Mouse (Mus musculus): ENCODE results near the gene Fam98c. TPM values are rescaled to one million over a fixed set of nuclear protein-coding genes. Genes with fewer than 3 reads are reported as not detected.

Fam98c gene
- polyA plus RNA-seq, 1 experiment from 2014 or later = 16.5 TPM

GRCm38 (mm10) chr7:29126173-29126915 is 29.7 kb downstream of the Fam98c start:
- H3K36me3 ChIP-seq (ENCODE audit: control insufficient read depth, insufficient read depth, low read length) = no peaks in the 10 kb centered on the region
- H3K9me3 ChIP-seq (ENCODE audit: control insufficient read depth, low read length) = no peaks in the 10 kb centered on the region
- DNase-seq (ENCODE audit: low spot score) (peak; percentile 29), ATAC-seq (ENCODE audit: low read depth) (no peak)
- no peak overlapping the region for H3K4me2 ChIP-seq (ENCODE audit: low read depth, low read length)
- H3K4me3 ChIP-seq (ENCODE audit: low read depth, low read length) = no peak overlapping the region
- H3K27me3 ChIP-seq (replicated peaks; ENCODE audit: control insufficient read depth, insufficient read depth, low read length) = no peaks in the 10 kb centered on the region
- H3K27ac ChIP-seq (replicated peaks; ENCODE audit: low read depth, low read length) = no peak overlapping the region
- H3K9ac ChIP-seq (ENCODE audit: low read depth, low read length) = no peak overlapping the region
- WGBS = 21% methylated on average over 7 of the region's 7 CpGs
- 0 out of 2 replicates have a peak, but pooled peaks cover 12% of the 10 kb centered on the region for H3K4me1 ChIP-seq (ENCODE audit: control insufficient read depth, insufficient read depth, low read length)

DNA sequence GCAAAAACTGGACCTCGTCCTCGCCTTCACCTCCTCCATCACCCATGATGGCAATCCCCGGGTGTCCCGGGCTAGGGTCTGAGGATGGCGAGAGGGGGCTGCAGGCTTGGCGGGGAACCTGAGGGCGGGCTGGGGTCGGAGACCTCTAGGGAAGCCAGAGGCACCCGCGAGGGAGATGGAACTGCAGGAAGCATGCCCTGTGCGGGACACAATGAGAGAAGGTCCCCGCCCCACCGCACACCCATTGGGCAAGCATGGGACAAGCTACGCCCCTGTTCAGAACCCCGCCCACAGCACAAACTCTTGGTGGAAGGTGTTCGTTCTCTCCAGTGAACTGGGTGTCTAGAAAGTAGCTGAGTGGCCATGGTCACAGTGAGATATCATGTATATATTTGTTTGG is 31.1 kb downstream of the Fam98c start, which contains the start of gene Ryr1:
Ryr1 (minus strand) TSS at position 210 of the 400 bp plus-strand sequence.
- ATAC-seq (ENCODE audit: low read depth) (peak; percentile 85), DNase-seq (ENCODE audit: low spot score) (peak; percentile 91)
- 0 out of 2 replicates have a peak, but pooled peaks cover 12% of the 10 kb centered on the region for H3K4me1 ChIP-seq (ENCODE audit: control insufficient read depth, insufficient read depth, low read length)
- H3K4me2 ChIP-seq (ENCODE audit: low read depth, low read length) = peak within 1 kb of the TSS; percentile 90
- peak within 1 kb of the TSS; percentile 47 for H3K4me3 ChIP-seq (ENCODE audit: low read depth, low read length)
- H3K9me3 ChIP-seq (ENCODE audit: control insufficient read depth, low read length) = no peaks in the 10 kb centered on the region
- peak within 1 kb of the TSS; percentile 64 for H3K9ac ChIP-seq (ENCODE audit: low read depth, low read length)
- H3K36me3 ChIP-seq (ENCODE audit: control insufficient read depth, insufficient read depth, low read length) = no peaks in the 10 kb centered on the region
- under 1% methylated on average over 16 of the region's 16 CpGs for WGBS
- no peak within 1 kb of the TSS for H3K27ac ChIP-seq (replicated peaks; ENCODE audit: low read depth, low read length)
- no peaks in the 10 kb centered on the region for H3K27me3 ChIP-seq (replicated peaks; ENCODE audit: control insufficient read depth, insufficient read depth, low read length)

DNA sequence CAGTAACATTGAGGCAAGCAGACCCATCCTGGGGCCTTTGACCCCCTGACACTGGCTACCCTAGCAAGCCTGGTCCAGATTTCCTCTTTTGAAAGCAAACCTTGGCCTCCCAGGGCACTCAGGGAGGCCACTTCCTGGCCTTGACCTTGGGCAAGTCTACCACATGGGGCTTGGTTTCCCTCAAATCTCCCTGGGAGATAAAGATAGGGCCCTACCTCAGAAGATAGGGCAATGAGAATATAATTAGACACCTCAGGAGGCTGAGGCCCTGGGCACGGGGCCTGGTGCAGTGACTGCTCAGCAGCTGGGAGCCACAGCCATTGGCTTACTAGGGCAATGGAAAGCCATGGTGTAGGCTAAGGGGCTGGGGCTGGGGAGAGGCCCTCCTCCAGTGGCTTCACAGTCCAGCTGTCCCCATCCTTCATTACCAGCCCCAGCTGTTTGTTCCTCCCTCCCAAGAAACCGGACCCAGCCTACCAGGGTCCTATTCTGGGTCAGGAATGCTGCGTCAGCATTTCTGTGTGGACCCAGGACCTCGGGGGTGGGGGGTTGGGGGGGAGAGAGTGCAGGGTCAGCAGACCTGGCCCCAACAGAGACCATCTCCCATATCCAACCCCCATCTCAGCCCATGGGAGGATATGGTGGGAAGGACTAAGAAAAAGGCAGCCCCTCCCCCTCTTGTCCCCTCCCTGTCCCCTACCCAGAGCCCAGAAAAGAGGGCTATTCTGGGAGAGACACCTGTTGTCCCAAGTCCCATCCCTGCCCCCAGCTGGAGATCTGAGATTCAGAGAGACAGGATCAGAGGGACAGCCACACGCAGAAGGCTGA is 32.3 kb downstream of the Fam98c start:
- peak overlapping the region; percentile 90 for H3K4me2 ChIP-seq (ENCODE audit: low read depth, low read length)
- H3K4me1 ChIP-seq (ENCODE audit: control insufficient read depth, insufficient read depth, low read length) = 0 out of 2 replicates have a peak, but pooled peaks cover 12% of the 10 kb centered on the region
- H3K27me3 ChIP-seq (replicated peaks; ENCODE audit: control insufficient read depth, insufficient read depth, low read length) = no peaks in the 10 kb centered on the region
- peak; percentile 82 for DNase-seq (ENCODE audit: low spot score)
- no peaks in the 10 kb centered on the region for H3K9me3 ChIP-seq (ENCODE audit: control insufficient read depth, low read length)
- H3K36me3 ChIP-seq (ENCODE audit: control insufficient read depth, insufficient read depth, low read length) = no peaks in the 10 kb centered on the region
- no peak overlapping the region for H3K27ac ChIP-seq (replicated peaks; ENCODE audit: low read depth, low read length)
- H3K4me3 ChIP-seq (ENCODE audit: low read depth, low read length) = peak overlapping the region; percentile 47; the same call in 1 of the 2 replicates
- 38% methylated on average over 5 of the region's 5 CpGs for WGBS
- no peak overlapping the region for H3K9ac ChIP-seq (ENCODE audit: low read depth, low read length)
- peak; percentile 88 for ATAC-seq (ENCODE audit: low read depth)

DNA sequence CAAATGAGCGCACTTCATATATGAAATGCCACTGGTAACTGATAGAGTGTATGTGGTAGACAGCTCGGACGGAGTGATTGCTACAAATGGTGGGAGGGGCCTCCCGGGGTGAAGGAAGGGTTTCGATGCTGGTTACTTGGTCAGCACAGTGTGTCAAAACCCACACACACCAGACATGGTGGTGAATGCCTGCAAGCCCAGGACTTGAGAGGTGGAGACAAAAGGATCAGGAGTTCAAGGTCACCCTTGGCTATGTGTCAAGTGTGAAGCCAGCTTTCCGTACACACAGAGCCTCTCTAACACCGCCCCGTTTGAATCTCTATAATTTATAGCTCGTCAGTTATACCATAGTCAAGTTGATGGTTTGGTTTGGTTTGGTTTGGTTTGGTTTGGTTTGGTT is 33.2 kb downstream of the Fam98c start:
- H3K36me3 ChIP-seq (ENCODE audit: control insufficient read depth, insufficient read depth, low read length) = no peaks in the 10 kb centered on the region
- H3K4me3 ChIP-seq (ENCODE audit: low read depth, low read length) = no peak overlapping the region
- ATAC-seq (ENCODE audit: low read depth) (no peak), DNase-seq (ENCODE audit: low spot score) (no peak)
- no peaks in the 10 kb centered on the region for H3K9me3 ChIP-seq (ENCODE audit: control insufficient read depth, low read length)
- no peak overlapping the region for H3K9ac ChIP-seq (ENCODE audit: low read depth, low read length)
- H3K4me1 ChIP-seq (ENCODE audit: control insufficient read depth, insufficient read depth, low read length) = 0 out of 2 replicates have a peak, but pooled peaks cover 12% of the 10 kb centered on the region
- H3K27me3 ChIP-seq (replicated peaks; ENCODE audit: control insufficient read depth, insufficient read depth, low read length) = no peaks in the 10 kb centered on the region
- WGBS = 93% methylated on average over 9 of the region's 9 CpGs
- H3K27ac ChIP-seq (replicated peaks; ENCODE audit: low read depth, low read length) = no peak overlapping the region
- H3K4me2 ChIP-seq (ENCODE audit: low read depth, low read length) = no peak overlapping the region

DNA sequence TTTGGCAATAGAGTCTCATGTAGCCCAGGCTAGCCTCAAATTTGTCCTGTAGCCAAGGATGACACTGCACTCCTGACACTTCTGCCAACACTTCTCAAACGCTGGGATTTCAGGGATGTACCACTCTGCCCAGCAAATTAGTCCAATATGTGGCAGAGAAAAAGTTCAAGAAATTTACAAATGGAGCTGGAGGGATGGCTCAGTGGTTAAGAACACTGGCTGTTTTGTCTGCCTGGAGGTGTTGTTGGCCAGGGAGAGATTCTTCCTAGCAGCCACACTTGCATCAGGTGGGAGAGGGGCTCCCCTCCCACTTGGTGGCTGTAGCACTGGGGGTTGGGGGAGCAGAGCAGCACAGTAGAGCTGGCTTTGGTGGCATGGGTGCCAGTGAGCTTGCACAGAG is 36.5 kb downstream of the Fam98c start:
- H3K9me3 ChIP-seq (ENCODE audit: control insufficient read depth, low read length) = no peaks in the 10 kb centered on the region
- no peak for ATAC-seq (ENCODE audit: low read depth)
- H3K4me3 ChIP-seq (ENCODE audit: low read depth, low read length) = no peak overlapping the region
- H3K9ac ChIP-seq (ENCODE audit: low read depth, low read length) = no peak overlapping the region
- no peak overlapping the region for H3K27ac ChIP-seq (replicated peaks; ENCODE audit: low read depth, low read length)
- WGBS = 42% methylated on average over 1 of the region's 1 CpGs
- no peaks in the 10 kb centered on the region for H3K36me3 ChIP-seq (ENCODE audit: control insufficient read depth, insufficient read depth, low read length)
- no peak for DNase-seq (ENCODE audit: low spot score)
- 0 out of 2 replicates have a peak, but pooled peaks cover 4% of the 10 kb centered on the region for H3K4me1 ChIP-seq (ENCODE audit: control insufficient read depth, insufficient read depth, low read length)
- H3K27me3 ChIP-seq (replicated peaks; ENCODE audit: control insufficient read depth, insufficient read depth, low read length) = no peaks in the 10 kb centered on the region
- no peak overlapping the region for H3K4me2 ChIP-seq (ENCODE audit: low read depth, low read length)

GRCm38 (mm10) chr7:29118142-29118851 is 37.7 kb downstream of the Fam98c start:
- WGBS = 14% methylated on average over 18 of the region's 18 CpGs
- DNase-seq (ENCODE audit: low spot score) = no peak
- no peak for ATAC-seq (ENCODE audit: low read depth)
- Histone ChIP-seq H3K4me1 (ENCODE audit: control insufficient read depth, insufficient read depth, low read length) (no peaks in the 10 kb centered on the region), H3K9ac (ENCODE audit: low read depth, low read length) (no peak overlapping the region), H3K9me3 (ENCODE audit: control insufficient read depth, low read length) (no peaks in the 10 kb centered on the region), H3K36me3 (ENCODE audit: control insufficient read depth, insufficient read depth, low read length) (no peaks in the 10 kb centered on the region), H3K4me2 (ENCODE audit: low read depth, low read length) (no peak overlapping the region), H3K27ac (replicated peaks; ENCODE audit: low read depth, low read length) (no peak overlapping the region), H3K27me3 (replicated peaks; ENCODE audit: control insufficient read depth, insufficient read depth, low read length) (no peaks in the 10 kb centered on the region), H3K4me3 (ENCODE audit: low read depth, low read length) (no peak overlapping the region)

DNA sequence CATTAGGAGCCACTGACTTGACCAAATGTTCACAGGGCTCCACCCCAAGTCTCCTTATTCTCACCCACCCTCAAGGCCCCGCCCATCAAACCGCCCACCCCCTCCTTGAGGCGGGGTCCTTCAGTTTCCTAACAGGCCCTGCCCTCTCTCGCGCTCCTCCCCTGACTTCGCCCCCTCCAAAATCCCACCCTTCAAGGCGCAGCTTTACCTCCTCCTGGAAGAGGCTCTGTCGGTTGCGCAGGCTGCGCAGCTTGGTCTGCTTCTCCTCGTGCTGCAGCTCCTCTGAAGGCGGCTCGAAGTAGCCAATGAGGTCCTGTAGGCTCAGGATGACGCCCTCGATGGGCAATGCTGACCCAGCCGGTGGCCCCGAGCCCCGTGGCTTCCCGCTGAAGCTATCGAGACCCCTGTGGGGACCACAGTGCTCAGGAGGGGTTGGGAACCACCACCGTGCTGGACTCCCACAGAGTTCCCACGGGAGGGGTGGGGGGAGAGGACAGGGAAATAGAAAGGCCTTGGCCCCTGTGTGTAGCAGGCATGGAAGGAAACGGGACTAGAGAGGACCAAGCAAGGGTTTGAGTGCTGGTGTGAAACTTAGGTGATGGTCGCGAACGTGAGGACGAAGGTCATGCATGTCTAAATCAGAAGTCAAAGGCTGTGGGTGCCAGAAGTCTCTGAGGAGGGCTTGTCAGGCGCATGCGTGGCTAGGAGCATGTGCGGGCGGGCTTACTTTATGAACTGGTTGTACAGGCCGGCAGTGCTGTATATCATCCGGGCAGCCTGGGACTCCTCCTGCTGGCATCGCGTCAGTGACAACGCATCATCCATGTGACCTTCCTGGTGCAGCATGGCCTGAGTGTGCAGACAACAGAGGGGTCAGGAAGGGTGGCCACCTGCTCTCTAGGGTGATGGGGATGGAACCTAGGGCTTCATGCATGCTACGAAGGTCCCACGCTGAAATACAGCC is 46.8 kb downstream of the Fam98c start:
- peak overlapping the region; percentile 47 for H3K9ac ChIP-seq (ENCODE audit: low read depth, low read length)
- WGBS = 31% methylated on average over 38 of the region's 38 CpGs
- ATAC-seq (ENCODE audit: low read depth) (peak; percentile 71), DNase-seq (ENCODE audit: low spot score) (peak; percentile 65)
- H3K4me1 ChIP-seq (ENCODE audit: control insufficient read depth, insufficient read depth, low read length) = peaks cover 5% of the 10 kb centered on the region; the same call in 1 of the 2 replicates
- no peak overlapping the region for H3K27ac ChIP-seq (replicated peaks; ENCODE audit: low read depth, low read length)
- peak overlapping the region; percentile 27 for H3K4me3 ChIP-seq (ENCODE audit: low read depth, low read length)
- H3K9me3 ChIP-seq (ENCODE audit: control insufficient read depth, low read length) = no peaks in the 10 kb centered on the region
- H3K27me3 ChIP-seq (replicated peaks; ENCODE audit: control insufficient read depth, insufficient read depth, low read length) = no peaks in the 10 kb centered on the region
- no peaks in the 10 kb centered on the region for H3K36me3 ChIP-seq (ENCODE audit: control insufficient read depth, insufficient read depth, low read length)
- peak overlapping the region; percentile 54 for H3K4me2 ChIP-seq (ENCODE audit: low read depth, low read length)
